Mouse (Mus musculus): Measurements from ENCODE around the gene Pnrc2. TPM values are rescaled to one million over a fixed set of nuclear protein-coding genes. Genes with fewer than 3 reads are reported as not detected.

The Pnrc2 gene
- polyA plus RNA-seq, 1 experiment from 2014 or later, result 224 TPM

DNA sequence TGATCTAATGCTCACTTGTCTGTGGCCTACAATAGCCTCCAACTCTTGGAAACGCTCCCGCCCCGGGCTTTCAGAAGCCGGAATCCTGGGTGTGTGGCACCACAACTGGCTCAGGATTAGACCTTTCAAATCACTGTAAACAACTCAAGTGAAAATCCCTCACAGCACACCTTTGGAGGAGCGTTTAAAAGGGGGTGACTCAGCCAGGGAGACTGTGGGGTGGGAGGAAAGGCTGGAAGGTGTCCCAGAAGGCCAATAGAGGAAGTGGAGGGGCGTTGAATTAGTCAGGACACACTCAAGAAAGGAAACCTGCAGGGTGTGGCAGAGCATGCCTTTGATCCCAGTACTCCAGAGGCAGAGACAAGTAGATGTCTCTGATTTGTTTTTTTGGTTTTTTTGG, 29.2 kb downstream of the Pnrc2 start:
- WGBS, result 58% methylated on average over 6 of the region's 6 CpGs
- Histone ChIP-seq H3K4me2 (ENCODE audit: low read depth, low read length) (no peak overlapping the region), H3K36me3 (ENCODE audit: control insufficient read depth, insufficient read depth, low read length) (no peaks in the 10 kb centered on the region), H3K9me3 (ENCODE audit: control insufficient read depth, low read length) (peaks cover 4% of the 10 kb centered on the region), H3K9ac (ENCODE audit: low read length) (no peak overlapping the region), H3K4me3 (ENCODE audit: low read length) (no peak overlapping the region), H3K27ac (ENCODE audit: low read length) (no peak overlapping the region), H3K4me1 (replicated peaks; ENCODE audit: control insufficient read depth, insufficient read depth, low read length) (no peaks in the 10 kb centered on the region), H3K27me3 (ENCODE audit: control insufficient read depth, insufficient read depth, low read depth, low read length) (no peaks in the 10 kb centered on the region)
- 0 out of 2 replicates have a peak, but pooled peaks have one; percentile 28 for ATAC-seq (ENCODE audit: low read depth)

DNA sequence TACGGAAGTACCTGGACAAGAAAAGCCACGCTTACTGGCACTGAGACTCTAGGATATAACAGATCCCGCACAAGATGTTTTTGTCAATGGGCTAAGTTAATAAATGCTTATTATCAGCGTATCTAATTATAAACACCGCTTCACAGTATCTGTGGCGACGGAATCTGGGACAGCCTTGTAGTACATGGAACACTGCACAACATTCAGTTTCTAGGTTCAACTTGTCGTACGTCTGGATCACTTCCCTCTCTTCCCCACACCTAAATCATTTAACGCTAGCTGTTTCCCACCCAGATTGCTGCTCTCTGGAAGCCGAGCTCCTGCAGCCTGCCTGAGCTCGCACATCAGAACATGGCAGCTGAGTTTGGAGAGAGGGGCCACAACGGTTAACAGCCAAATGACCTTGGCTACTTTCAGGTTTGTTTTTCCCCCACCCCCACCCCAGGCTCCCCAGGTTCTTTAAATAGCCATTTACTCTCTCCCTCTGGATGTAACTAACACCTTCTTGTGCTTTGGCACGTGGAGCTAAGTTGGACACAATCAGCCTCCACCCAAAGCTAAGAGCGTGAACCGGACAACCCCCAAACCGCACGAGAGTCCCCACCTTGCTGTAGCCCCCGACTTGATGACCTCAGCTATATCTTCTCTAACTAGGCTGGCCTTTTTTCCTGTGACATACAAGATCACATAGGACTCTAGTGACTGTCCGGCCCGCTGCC, 34.2 kb downstream of the Pnrc2 start:
- Histone ChIP-seq H3K4me3 (ENCODE audit: low read length) (no peak overlapping the region), H3K27me3 (ENCODE audit: control insufficient read depth, insufficient read depth, low read depth, low read length) (no peaks in the 10 kb centered on the region), H3K4me1 (replicated peaks; ENCODE audit: control insufficient read depth, insufficient read depth, low read length) (no peaks in the 10 kb centered on the region), H3K9ac (ENCODE audit: low read length) (no peak overlapping the region), H3K4me2 (ENCODE audit: low read depth, low read length) (no peak overlapping the region), H3K36me3 (ENCODE audit: control insufficient read depth, insufficient read depth, low read length) (no peaks in the 10 kb centered on the region), H3K27ac (ENCODE audit: low read length) (no peak overlapping the region), H3K9me3 (ENCODE audit: control insufficient read depth, low read length) (no peaks in the 10 kb centered on the region)
- WGBS, result 67% methylated on average over 21 of the region's 21 CpGs
- no peak for ATAC-seq (ENCODE audit: low read depth)

DNA sequence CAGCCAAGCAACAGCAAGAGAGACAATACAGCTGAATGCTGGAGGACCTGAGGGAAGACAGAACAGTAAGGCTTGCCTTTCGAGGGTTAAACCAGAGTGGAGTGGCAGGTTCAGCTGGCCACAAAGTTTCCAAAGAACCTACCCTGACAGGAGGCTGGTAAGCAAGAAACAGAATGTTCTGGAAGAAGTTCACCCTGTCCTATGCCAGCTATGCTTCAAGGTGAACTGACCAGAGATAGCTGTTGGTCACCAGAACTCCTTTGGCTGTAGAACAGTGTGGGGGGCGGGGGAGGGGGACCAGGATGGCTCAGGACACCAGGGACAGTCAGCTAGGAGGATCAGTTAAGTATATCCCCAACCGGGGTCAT, 34.7 kb downstream of the Pnrc2 start:
- no peak for ATAC-seq (ENCODE audit: low read depth)
- WGBS, result 71% methylated on average over 3 of the region's 3 CpGs

DNA sequence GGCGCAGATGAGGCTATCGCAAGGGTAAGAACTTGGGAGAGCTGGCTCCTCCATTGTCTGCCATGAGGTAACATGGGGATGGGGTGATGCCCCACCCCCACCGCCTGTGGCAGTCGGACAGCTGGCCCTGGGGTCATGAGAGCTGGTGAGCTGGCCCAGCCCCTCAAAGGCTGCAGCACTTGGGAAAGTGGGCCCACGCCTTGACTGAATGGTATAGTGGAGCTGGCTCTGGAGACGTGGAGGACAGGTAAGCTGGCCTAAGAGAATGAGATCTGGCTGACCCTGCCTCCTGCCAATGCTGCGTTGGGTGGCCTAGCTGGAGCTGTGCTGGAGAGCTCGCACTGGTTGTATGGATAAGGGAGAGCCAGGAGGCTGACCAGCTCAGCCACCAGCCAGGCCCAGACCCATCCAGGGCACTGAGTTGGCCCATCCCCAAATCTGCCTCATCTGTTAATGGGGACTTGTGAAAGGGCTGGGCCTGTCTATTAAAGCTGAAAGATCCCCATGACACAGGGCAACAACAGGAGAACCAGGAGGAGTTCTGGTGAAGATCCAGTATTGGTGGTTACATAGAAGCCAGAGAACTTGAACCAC, 39.4 kb downstream of the Pnrc2 start:
- Histone ChIP-seq H3K9me3 (ENCODE audit: control insufficient read depth, low read length) (no peaks in the 10 kb centered on the region), H3K9ac (ENCODE audit: low read length) (no peak overlapping the region), H3K4me1 (replicated peaks; ENCODE audit: control insufficient read depth, insufficient read depth, low read length) (peaks cover 17% of the 10 kb centered on the region), H3K27me3 (ENCODE audit: control insufficient read depth, insufficient read depth, low read depth, low read length) (no peaks in the 10 kb centered on the region), H3K4me3 (ENCODE audit: low read length) (no peak overlapping the region), H3K36me3 (ENCODE audit: control insufficient read depth, insufficient read depth, low read length) (no peaks in the 10 kb centered on the region), H3K4me2 (ENCODE audit: low read depth, low read length) (no peak overlapping the region), H3K27ac (ENCODE audit: low read length) (no peak overlapping the region)
- WGBS, result 70% methylated on average over 8 of the region's 8 CpGs
- ATAC-seq (ENCODE audit: low read depth), result no peak

More for the DNA sequence above, 34.7 kb downstream of the Pnrc2 start:
- Histone ChIP-seq H3K4me3 (ENCODE audit: low read length) (no peak overlapping the region), H3K36me3 (ENCODE audit: control insufficient read depth, insufficient read depth, low read length) (no peaks in the 10 kb centered on the region), H3K27ac (ENCODE audit: low read length) (no peak overlapping the region), H3K9me3 (ENCODE audit: control insufficient read depth, low read length) (no peaks in the 10 kb centered on the region), H3K27me3 (ENCODE audit: control insufficient read depth, insufficient read depth, low read depth, low read length) (no peaks in the 10 kb centered on the region), H3K9ac (ENCODE audit: low read length) (no peak overlapping the region), H3K4me2 (ENCODE audit: low read depth, low read length) (no peak overlapping the region), H3K4me1 (replicated peaks; ENCODE audit: control insufficient read depth, insufficient read depth, low read length) (0 out of 2 replicates have a peak, but pooled peaks cover 3% of the 10 kb centered on the region)

DNA sequence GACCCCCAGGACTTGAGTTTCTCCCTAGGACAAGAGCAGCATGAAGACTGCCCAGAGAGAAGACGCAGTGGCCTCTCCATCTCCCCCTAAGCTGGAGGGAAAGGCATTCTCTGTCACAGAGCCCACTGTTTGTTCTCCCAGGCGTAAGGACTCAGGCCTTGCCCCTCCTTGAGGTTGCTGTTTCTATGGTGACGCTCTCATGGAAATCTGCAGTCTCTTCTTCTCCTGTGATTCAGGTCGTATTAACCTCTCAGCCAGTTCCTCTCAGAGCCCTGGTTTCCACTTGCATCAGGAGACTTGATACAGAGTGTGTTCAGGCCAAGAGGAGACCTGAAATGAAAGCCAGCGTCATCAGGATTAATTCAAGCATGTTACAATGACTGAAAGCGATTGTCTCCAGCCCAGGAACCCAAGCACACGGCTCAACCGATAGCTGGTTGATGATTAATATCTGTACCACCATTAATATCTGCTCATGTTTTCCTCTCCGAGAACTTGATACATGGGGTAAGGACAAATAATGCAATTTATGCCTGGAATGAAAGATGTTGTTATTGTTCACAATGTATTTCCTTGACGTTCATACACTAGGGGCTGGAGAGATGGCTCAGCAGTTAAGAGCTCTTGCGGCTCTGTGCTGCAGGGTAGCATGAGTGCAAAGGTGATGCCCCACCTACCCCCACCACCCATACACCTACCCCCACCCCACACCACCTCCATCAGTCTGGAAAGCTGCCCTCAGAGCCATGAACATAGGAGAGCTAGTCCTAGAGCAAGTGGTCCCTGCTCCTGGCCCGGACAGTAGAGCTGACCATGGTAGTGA, 40.1 kb downstream of the Pnrc2 start:
- H3K9me3 ChIP-seq (ENCODE audit: control insufficient read depth, low read length), result no peaks in the 10 kb centered on the region
- ATAC-seq (ENCODE audit: low read depth), result no peak
- H3K4me2 ChIP-seq (ENCODE audit: low read depth, low read length), result no peak overlapping the region
- H3K27ac ChIP-seq (ENCODE audit: low read length), result peak overlapping the region; percentile 25; the same call in 1 of the 2 replicates
- no peaks in the 10 kb centered on the region for H3K36me3 ChIP-seq (ENCODE audit: control insufficient read depth, insufficient read depth, low read length)
- no peak overlapping the region for H3K4me3 ChIP-seq (ENCODE audit: low read length)
- H3K4me1 ChIP-seq (replicated peaks; ENCODE audit: control insufficient read depth, insufficient read depth, low read length), result peaks cover 21% of the 10 kb centered on the region
- H3K27me3 ChIP-seq (ENCODE audit: control insufficient read depth, insufficient read depth, low read depth, low read length), result no peaks in the 10 kb centered on the region
- WGBS, result 45% methylated on average over 12 of the region's 12 CpGs
- no peak overlapping the region for H3K9ac ChIP-seq (ENCODE audit: low read length)

DNA sequence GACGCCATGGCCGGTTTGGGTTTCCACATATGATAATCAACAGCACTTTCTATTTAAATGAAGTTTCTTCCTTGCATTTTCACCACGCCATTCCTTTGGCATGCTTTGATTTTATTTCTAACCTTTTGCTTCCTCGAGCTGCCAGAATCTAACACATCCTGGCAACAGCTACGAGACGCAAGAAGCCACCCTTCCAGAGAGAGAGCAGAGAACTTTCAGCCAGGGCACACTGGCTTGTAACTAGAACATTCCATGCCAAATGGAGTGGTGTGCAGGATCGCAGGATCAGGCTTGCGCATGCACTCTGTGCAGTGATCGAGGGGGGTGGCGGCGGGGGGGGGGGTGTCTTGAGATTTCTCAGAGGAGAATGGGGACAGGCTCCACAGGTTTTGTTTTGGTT, 41.6 kb downstream of the Pnrc2 start:
- 41% methylated on average over 11 of the region's 11 CpGs for WGBS
- Histone ChIP-seq H3K4me3 (ENCODE audit: low read length) (no peak overlapping the region), H3K9ac (ENCODE audit: low read length) (no peak overlapping the region), H3K4me2 (ENCODE audit: low read depth, low read length) (no peak overlapping the region), H3K27ac (ENCODE audit: low read length) (peak overlapping the region; percentile 48), H3K4me1 (replicated peaks; ENCODE audit: control insufficient read depth, insufficient read depth, low read length) (peaks cover 21% of the 10 kb centered on the region), H3K27me3 (ENCODE audit: control insufficient read depth, insufficient read depth, low read depth, low read length) (no peaks in the 10 kb centered on the region), H3K36me3 (ENCODE audit: control insufficient read depth, insufficient read depth, low read length) (no peaks in the 10 kb centered on the region), H3K9me3 (ENCODE audit: control insufficient read depth, low read length) (no peaks in the 10 kb centered on the region)
- ATAC-seq (ENCODE audit: low read depth), result peak; percentile 51

DNA sequence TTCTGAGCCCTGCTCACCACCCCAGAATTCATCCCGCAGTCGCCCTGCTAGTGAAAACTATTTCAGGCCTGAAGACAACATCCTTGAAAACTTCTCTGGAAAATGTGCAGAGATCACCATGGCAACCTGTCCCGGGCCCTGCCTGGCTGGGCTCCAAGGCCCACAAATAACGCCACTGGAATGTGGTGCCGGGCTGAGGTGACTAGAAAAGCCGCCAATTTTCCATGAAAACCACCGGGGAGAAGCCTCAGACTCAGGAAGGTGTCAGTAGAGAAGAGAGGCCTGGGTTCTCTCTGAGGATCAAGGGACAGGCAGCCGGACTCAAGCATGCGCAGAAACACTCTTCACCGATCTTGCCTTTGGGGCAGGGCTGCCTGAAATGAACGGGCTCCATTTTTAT, 45.2 kb downstream of the Pnrc2 start:
- Histone ChIP-seq H3K4me2 (ENCODE audit: low read depth, low read length) (peak overlapping the region; percentile 40), H3K4me3 (ENCODE audit: low read length) (no peak overlapping the region), H3K27ac (ENCODE audit: low read length) (peak overlapping the region; percentile 96), H3K4me1 (replicated peaks; ENCODE audit: control insufficient read depth, insufficient read depth, low read length) (peaks cover 15% of the 10 kb centered on the region), H3K36me3 (ENCODE audit: control insufficient read depth, insufficient read depth, low read length) (no peaks in the 10 kb centered on the region), H3K27me3 (ENCODE audit: control insufficient read depth, insufficient read depth, low read depth, low read length) (no peaks in the 10 kb centered on the region), H3K9me3 (ENCODE audit: control insufficient read depth, low read length) (no peaks in the 10 kb centered on the region), H3K9ac (ENCODE audit: low read length) (0 out of 2 replicates have a peak overlapping the region, but pooled peaks have one; percentile 2)
- 9% methylated on average over 11 of the region's 11 CpGs for WGBS
- peak; percentile 87 for ATAC-seq (ENCODE audit: low read depth)

DNA sequence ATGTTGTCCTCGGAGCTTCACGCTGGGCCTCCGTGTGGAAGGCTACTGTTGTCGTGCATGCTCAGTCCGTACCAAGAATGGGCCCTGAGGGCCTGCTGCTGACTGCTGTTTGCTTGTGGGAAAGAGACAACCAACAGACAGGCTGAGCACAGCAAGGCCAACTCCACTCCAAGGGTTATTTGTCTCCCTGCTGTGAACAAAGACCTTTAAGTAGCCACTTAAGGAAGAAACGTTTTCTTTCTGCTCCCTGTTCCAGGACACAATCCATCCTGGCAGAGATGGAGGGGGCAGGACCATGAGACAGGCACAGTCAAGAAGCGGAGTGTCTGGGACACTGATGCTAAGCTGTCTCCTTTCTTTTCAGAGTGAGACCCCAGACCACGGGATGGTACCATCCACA, 49.4 kb downstream of the Pnrc2 start:
- no peak overlapping the region for H3K27ac ChIP-seq (ENCODE audit: low read length)
- peaks cover 5% of the 10 kb centered on the region for H3K4me1 ChIP-seq (replicated peaks; ENCODE audit: control insufficient read depth, insufficient read depth, low read length)
- ATAC-seq (ENCODE audit: low read depth), result no peak
- WGBS, result 46% methylated on average over 8 of the region's 8 CpGs
- no peaks in the 10 kb centered on the region for H3K9me3 ChIP-seq (ENCODE audit: control insufficient read depth, low read length)
- H3K36me3 ChIP-seq (ENCODE audit: control insufficient read depth, insufficient read depth, low read length), result no peaks in the 10 kb centered on the region
- H3K4me2 ChIP-seq (ENCODE audit: low read depth, low read length), result no peak overlapping the region
- no peaks in the 10 kb centered on the region for H3K27me3 ChIP-seq (ENCODE audit: control insufficient read depth, insufficient read depth, low read depth, low read length)
- H3K9ac ChIP-seq (ENCODE audit: low read length), result no peak overlapping the region
- H3K4me3 ChIP-seq (ENCODE audit: low read length), result no peak overlapping the region

DNA sequence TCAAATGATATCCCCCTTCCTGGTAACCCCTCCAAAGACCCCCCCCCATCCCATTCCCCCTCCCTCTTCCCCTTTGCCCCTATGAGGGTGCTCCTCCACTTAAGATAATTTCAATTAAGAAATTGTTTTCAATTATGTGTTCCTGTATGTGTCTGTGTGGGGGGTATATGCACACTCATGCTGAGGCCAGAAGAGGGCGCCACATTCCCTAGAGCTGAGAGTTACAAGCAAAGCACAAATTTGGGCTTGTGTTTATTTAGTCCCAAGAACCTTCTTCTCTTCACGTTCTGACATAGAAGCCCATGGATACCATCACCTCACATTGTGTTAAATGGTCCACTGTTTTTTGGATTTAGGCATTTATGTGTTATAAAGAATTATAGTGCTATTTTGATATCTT, 50.4 kb downstream of the Pnrc2 start:
- Histone ChIP-seq H3K27me3 (ENCODE audit: control insufficient read depth, insufficient read depth, low read depth, low read length) (no peaks in the 10 kb centered on the region), H3K4me3 (ENCODE audit: low read length) (no peak overlapping the region), H3K36me3 (ENCODE audit: control insufficient read depth, insufficient read depth, low read length) (no peaks in the 10 kb centered on the region), H3K4me2 (ENCODE audit: low read depth, low read length) (no peak overlapping the region), H3K9me3 (ENCODE audit: control insufficient read depth, low read length) (no peaks in the 10 kb centered on the region), H3K27ac (ENCODE audit: low read length) (no peak overlapping the region), H3K4me1 (replicated peaks; ENCODE audit: control insufficient read depth, insufficient read depth, low read length) (no peaks in the 10 kb centered on the region; the same call in 1 of the 2 replicates), H3K9ac (ENCODE audit: low read length) (no peak overlapping the region)
- whole genome bisulfite sequencing, result 58% methylated on average over 2 of the region's 2 CpGs
- ATAC-seq (ENCODE audit: low read depth), result no peak

All from lung, embryonic 16.5 days (tissue).